Comparison of ENCODE assay signal across 37 mouse cellular contexts in the genomic region with DNA sequence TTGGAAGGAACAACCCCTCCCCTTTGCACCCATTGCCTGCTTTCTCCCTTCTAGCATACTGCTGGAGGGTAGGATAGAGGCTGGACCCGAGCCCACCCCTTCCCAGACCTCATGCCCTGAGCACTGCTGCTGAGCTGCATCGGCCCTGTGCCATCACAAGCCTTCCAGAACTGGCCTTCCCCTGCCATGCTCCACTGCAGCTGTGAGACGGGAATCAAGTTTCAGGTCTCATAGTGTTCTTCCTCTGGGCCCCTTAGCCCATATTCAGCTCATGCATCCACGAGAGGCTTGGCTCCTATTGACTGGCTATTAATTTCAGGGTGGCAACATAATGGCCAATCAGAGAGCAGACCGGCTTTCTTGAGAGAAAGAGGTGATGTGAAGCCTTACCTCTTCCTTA. TPM values are rescaled to one million over a fixed set of nuclear protein-coding genes. Genes with fewer than 3 reads are reported as not detected.
A peak's percentile ranks its signal among the peaks of the same experiment; 100 is the strongest.
DNase-seq lines count a peak whose midpoint lies in the region; ATAC-seq and TF ChIP-seq lines count a peak whose summit lies in the region.
"Had no signal": no experiment of that assay in that cellular context is flagged by ENCODE, and none has a peak within 500 bp of the region (broad histone marks: within the 10 kb centered on the region; RNA-seq: fewer than 3 reads in every experiment).

No protein-coding gene starts in this region.

- no peak overlapping the region for H3K4me2 ChIP-seq in hindbrain, embryonic 14.5 days (replicated peaks)
- H3K4me2 ChIP-seq: forebrain, embryonic 15.5 days; limb, embryonic 15.5 days; liver, embryonic 13.5 days; midbrain, embryonic 13.5 days; neural tube, embryonic 13.5 days had no signal

- TF ChIP-seq CTCF in gastrocnemius, adult 2 months (IDR thresholded peaks at IDR 0.05): no peak

- no peaks in the 10 kb centered on the region for H3K27me3 ChIP-seq in hindbrain, embryonic 14.5 days (ENCODE audit: control insufficient read depth, insufficient read depth, low read length)
- H3K27me3 ChIP-seq: forebrain, embryonic 15.5 days; limb, embryonic 15.5 days; liver, embryonic 13.5 days; midbrain, embryonic 13.5 days; neural tube, embryonic 13.5 days; Patski had no signal

- H3K36me3 ChIP-seq in hindbrain, embryonic 14.5 days (replicated peaks; ENCODE audit: control insufficient read depth, insufficient read depth): peaks cover 68% of the 10 kb centered on the region

- no peak for ATAC-seq in hindbrain, embryonic 14.5 days (ENCODE audit: low FRiP score)
- ATAC-seq in inflammation-experienced regulatory T-cells, adult 6 months: no peak
- ATAC-seq: forebrain, embryonic 15.5 days; hindbrain, postnatal 0 days; intestine, embryonic 16.5 days; lung, postnatal 0 days; midbrain, embryonic 13.5 days; Patski had no signal

- H3K27ac ChIP-seq in gastrocnemius, adult 2 months: peak overlapping the region; percentile 56
- no peak overlapping the region for H3K27ac ChIP-seq in hindbrain, embryonic 14.5 days
- H3K27ac ChIP-seq: forebrain, embryonic 10.5 days; forebrain, embryonic 15.5 days; hindbrain, postnatal 0 days; limb, embryonic 15.5 days; liver, embryonic 13.5 days; midbrain, embryonic 13.5 days; neural tube, embryonic 13.5 days had no signal

- no peaks in the 10 kb centered on the region for H3K9me3 ChIP-seq in hindbrain, embryonic 14.5 days (ENCODE audit: control insufficient read depth, low read length)
- H3K9me3 ChIP-seq: forebrain, embryonic 10.5 days; forebrain, embryonic 15.5 days; limb, embryonic 15.5 days; liver, embryonic 13.5 days; midbrain, embryonic 13.5 days; neural tube, embryonic 13.5 days had no signal

- no peaks in the 10 kb centered on the region for H3K4me1 ChIP-seq in hindbrain, embryonic 14.5 days (replicated peaks; ENCODE audit: control insufficient read depth, insufficient read depth, low read length)
- H3K4me1 ChIP-seq: midbrain, embryonic 13.5 days; neural tube, embryonic 13.5 days had no signal

- H3K9ac ChIP-seq in hindbrain, embryonic 14.5 days: no peak overlapping the region
- H3K9ac ChIP-seq: forebrain, embryonic 15.5 days; limb, embryonic 15.5 days; liver, embryonic 13.5 days; midbrain, embryonic 13.5 days; neural tube, embryonic 13.5 days had no signal

- WGBS in hindbrain, embryonic 14.5 days: 86% methylated on average over 5 of the region's 5 CpGs

- no peak overlapping the region for H3K4me3 ChIP-seq in gastrocnemius, adult 2 months
- H3K4me3 ChIP-seq in hindbrain, embryonic 14.5 days (replicated peaks; ENCODE audit: low read length): no peak overlapping the region
- H3K4me3 ChIP-seq: forebrain, embryonic 10.5 days; forebrain, embryonic 15.5 days; limb, embryonic 15.5 days; liver, embryonic 13.5 days; midbrain, embryonic 13.5 days; neural tube, embryonic 13.5 days had no signal

- intact Hi-C loops in gastrocnemius, adult 2 months (cut with DNase I): no loop called here
- intact Hi-C loops in gastrocnemius, postnatal 36 days (cut with DNase I): no loop called here

- peak; percentile 68 for DNase-seq in gastrocnemius, adult 2 months
- no peak for DNase-seq in gastrocnemius, postnatal 36 days
- peak; percentile 16 to 43 for DNase-seq in kidney, postnatal 4 days
- no peak for DNase-seq in kidney, adult 18-20 months
- peak; percentile 32 for DNase-seq in gastrocnemius, postnatal 10 days
- no peak for DNase-seq in hindbrain, embryonic 14.5 days (ENCODE audit: low spot score)
- DNase-seq: adrenal gland, postnatal 14 days; cerebellum, adult 11-12 months; cerebellum, adult 9-11 months; heart, postnatal 14 days; kidney, postnatal 25 days; liver, embryonic 13.5 days; lung, adult 18-20 months; lung, postnatal 4 days; right cerebral cortex, postnatal 4 days; thymus, adult 2 months; thymus, postnatal 36 days had no signal

RNA-seq across cellular contexts. Expression of gene Cct7, which starts 6.0 kb away (rescaled TPM):
- 100 to 1,000 TPM; 127 to 135 TPM for total RNA-seq in gastrocnemius, adult 2 months (2021)
- total RNA-seq in gastrocnemius, postnatal 36 days (2021): 100 to 1,000 TPM; 107 to 117 TPM
- total RNA-seq in gastrocnemius, postnatal 10 days (2021): 100 to 1,000 TPM; 164 to 167 TPM
- 566 and 602 TPM in 2 replicates for polyA plus RNA-seq in hindbrain, embryonic 14.5 days (2014; fragmentation: Nextera tagmentation; extraction: Ambion mirVana)
- 100 to 1,000 TPM; 319 to 323 (median 322) TPM for polyA plus RNA-seq in inflammation-experienced regulatory T-cells, adult 6 months (2017; shearing (Covaris generic))

RNA-seq across cellular contexts. Expression of gene Pradc1, which starts 6.5 kb away (rescaled TPM):
- 10 to 100 TPM; 14.8 to 15.9 TPM for total RNA-seq in gastrocnemius, adult 2 months (2021)
- 10 to 100 TPM in 1 of 2 experiments, 1 to 10 TPM in 1; 9.6 to 11.0 TPM for total RNA-seq in gastrocnemius, postnatal 36 days (2021)
- total RNA-seq in gastrocnemius, postnatal 10 days (2021): 10 to 100 TPM; 15.2 to 17.8 TPM
- 18.0 and 21.5 TPM in 2 replicates for polyA plus RNA-seq in hindbrain, embryonic 14.5 days (2014; fragmentation: Nextera tagmentation; extraction: Ambion mirVana)
- 10 to 100 TPM; 14.2 to 23.1 (median 16.5) TPM for polyA plus RNA-seq in inflammation-experienced regulatory T-cells, adult 6 months (2017; shearing (Covaris generic))

RNA-seq across cellular contexts. Expression of gene Smyd5, which starts 13.5 kb away (rescaled TPM):
- 1 to 10 TPM; 8.6 TPM for total RNA-seq in gastrocnemius, adult 2 months (2021)
- total RNA-seq in gastrocnemius, postnatal 36 days (2021): 1 to 10 TPM; 6.8 TPM
- 10 to 100 TPM; 12.2 to 13.7 TPM for total RNA-seq in gastrocnemius, postnatal 10 days (2021)
- polyA plus RNA-seq in hindbrain, embryonic 14.5 days (2014; fragmentation: Nextera tagmentation; extraction: Ambion mirVana): 58.8 and 62.9 TPM in 2 replicates
- 10 to 100 TPM; 18.7 to 31.4 (median 28.0) TPM for polyA plus RNA-seq in inflammation-experienced regulatory T-cells, adult 6 months (2017; shearing (Covaris generic))

RNA-seq across cellular contexts. Expression of gene Noto, which starts 21.6 kb away (rescaled TPM):
- total RNA-seq in gastrocnemius, adult 2 months (2021): not detected
- not detected for total RNA-seq in gastrocnemius, postnatal 36 days (2021)
- total RNA-seq in gastrocnemius, postnatal 10 days (2021): not detected
- polyA plus RNA-seq in hindbrain, embryonic 14.5 days (2014; fragmentation: Nextera tagmentation; extraction: Ambion mirVana): not detected in 2 replicates
- under 1 TPM in 1 of 3 experiments, not detected in 2; 0.38 TPM for polyA plus RNA-seq in inflammation-experienced regulatory T-cells, adult 6 months (2017; shearing (Covaris generic))
- total RNA-seq: adrenal gland, postnatal 14 days; heart, postnatal 14 days; hindbrain, postnatal 0 days; layer of hippocampus, adult 8-10 months; layer of hippocampus, postnatal 25 days; left cerebral cortex, adult 8-10 months; left cerebral cortex, postnatal 36 days; megakaryocyte-erythroid progenitor cell, adult 5-6 weeks; MEL had no signal
- polyA plus RNA-seq: forebrain, embryonic 10.5 days; forebrain, embryonic 15.5 days; frontal cortex, adult 2 months; gonadal fat pad, adult 2 months; heart, embryonic 14.5 days; hindbrain, embryonic 11.5 days; hindbrain, postnatal 0 days; intestine, embryonic 16.5 days; limb, embryonic 15.5 days; liver, embryonic 13.5 days; midbrain, embryonic 13.5 days; neural tube, embryonic 13.5 days; Patski had no signal

RNA-seq across cellular contexts. Expression of gene Fbxo41, which starts 57.5 kb away (rescaled TPM):
- under 1 TPM in 1 of 2 experiments, not detected in 1; 0.03 TPM for total RNA-seq in gastrocnemius, adult 2 months (2021)
- total RNA-seq in gastrocnemius, postnatal 36 days (2021): under 1 TPM in 1 of 2 experiments, not detected in 1; 0.03 TPM
- total RNA-seq in gastrocnemius, postnatal 10 days (2021): under 1 TPM; 0.14 TPM
- polyA plus RNA-seq in hindbrain, embryonic 14.5 days (2014; fragmentation: Nextera tagmentation; extraction: Ambion mirVana): 10.3 and 12.7 TPM in 2 replicates
- under 1 TPM in 2 of 3 experiments, not detected in 1; 0.11 to 0.38 TPM for polyA plus RNA-seq in inflammation-experienced regulatory T-cells, adult 6 months (2017; shearing (Covaris generic))
- total RNA-seq: heart, postnatal 14 days; megakaryocyte-erythroid progenitor cell, adult 5-6 weeks had no signal
- polyA plus RNA-seq: heart, embryonic 14.5 days; liver, embryonic 13.5 days; lung, postnatal 0 days had no signal

Comparison
In these comparisons a context has a peak if more than half of its experiments do, and no peak if none do; other contexts are left out.
1. DNase-seq: peak in gastrocnemius, adult 2 months (single experiment), kidney, postnatal 4 days (2 of 2) and gastrocnemius, postnatal 10 days (single experiment); none in gastrocnemius, postnatal 36 days (0 of 2), kidney, adult 18-20 months (single experiment) and hindbrain, embryonic 14.5 days (single experiment).